Mouse (Mus musculus) common myeloid progenitor, adult 5-6 weeks (primary cell): Measurements from ENCODE around the gene Lrrc38. TPM values are rescaled to one million over a fixed set of nuclear protein-coding genes. Genes with fewer than 3 reads are reported as not detected.

Experiments
- total RNA-seq: library from RNA; stranded (forward); fragments of 200-1000, 187-1606 nt; gene quantifications from 2 replicates; pipeline ENCODE4 v1.2.3, GENCODE M21; 2017

Gene Lrrc38
- total RNA-seq, 1 experiment from 2014 or later = not detected

Other genes with a start within 250 kb of the Lrrc38 start
- gene Prdm2, start 136.8 kb upstream of the Lrrc38 start, total RNA-seq = 10.1 and 15.4 TPM in 2 replicates
- gene Pdpn, start 50.2 kb upstream of the Lrrc38 start, total RNA-seq = not detected in 2 replicates
- not detected in 2 replicates for gene Pramel1, start 44.7 kb downstream of the Lrrc38 start, total RNA-seq
- gene Pramef8, start 62.7 kb downstream of the Lrrc38 start, total RNA-seq = 7.0 and 19.9 TPM in 2 replicates
- gene Oog4, start 100.6 kb downstream of the Lrrc38 start, total RNA-seq = not detected in 2 replicates
- not detected in 2 replicates for gene Gm13043, start 161.6 kb downstream of the Lrrc38 start, total RNA-seq
- gene Gm13040, start 186.2 kb downstream of the Lrrc38 start, total RNA-seq = not detected in 2 replicates
- gene BC080695, start 201.9 kb downstream of the Lrrc38 start, total RNA-seq = not detected in 2 replicates
- not detected in 2 replicates for gene Gm13057, start 202.0 kb downstream of the Lrrc38 start, total RNA-seq